ENCODE assay signal across 12 mouse cellular contexts in genomic region chr9:98497157-98497556, GRCm38 (mm10). TPM values are rescaled to one million over a fixed set of nuclear protein-coding genes. Genes with fewer than 3 reads are reported as not detected.
DNase-seq lines count a peak whose midpoint lies in the region; ATAC-seq lines count a peak whose summit lies in the region.
"Had no signal": no experiment of that assay in that cellular context is flagged by ENCODE, and none has a peak within 500 bp of the region (broad histone marks: within the 10 kb centered on the region; RNA-seq: fewer than 3 reads in every experiment).

No protein-coding gene starts in this region.

- peak; percentile 16 for DNase-seq in urinary bladder, postnatal 14 days (ENCODE audit: low spot score)
- DNase-seq in urinary bladder, adult 2 months (ENCODE audit: low spot score) = no peak
- peak; percentile 10 for DNase-seq in heart, postnatal 25 days (ENCODE audit: low spot score)
- peak; percentile 54 to 74 for DNase-seq in kidney, postnatal 25 days
- no peak for DNase-seq in thymus, postnatal 10 days (ENCODE audit: low spot score in 2 of 2)

- no peaks in the 10 kb centered on the region for H3K9me3 ChIP-seq in stomach, embryonic 16.5 days (replicated peaks; ENCODE audit: control insufficient read depth, low read length)
- H3K9me3 ChIP-seq in midbrain, embryonic 15.5 days = no peaks in the 10 kb centered on the region
- H3K9me3 ChIP-seq: embryonic facial prominence, embryonic 13.5 days had no signal

- no peak overlapping the region; the same call in 1 of the 2 replicates for H3K4me3 ChIP-seq in stomach, embryonic 16.5 days (replicated peaks; ENCODE audit: low read length)
- no peak overlapping the region for H3K4me3 ChIP-seq in midbrain, embryonic 15.5 days
- H3K4me3 ChIP-seq: embryonic facial prominence, embryonic 13.5 days; left cerebral cortex, adult 2 months had no signal

- 0 out of 2 replicates have a peak overlapping the region, but pooled peaks have one; percentile 5 for H3K9ac ChIP-seq in stomach, embryonic 16.5 days (ENCODE audit: low read length)
- no peak overlapping the region for H3K9ac ChIP-seq in midbrain, embryonic 15.5 days
- H3K9ac ChIP-seq: embryonic facial prominence, embryonic 13.5 days had no signal

- intact Hi-C loops in heart, postnatal 25 days (cut with DNase I) = no loop called here

- H3K27ac ChIP-seq in stomach, embryonic 16.5 days (ENCODE audit: low read length) = peak overlapping the region; percentile 89
- no peak overlapping the region for H3K27ac ChIP-seq in midbrain, embryonic 15.5 days
- H3K27ac ChIP-seq: embryonic facial prominence, embryonic 13.5 days; left cerebral cortex, adult 2 months had no signal

- peak; percentile 77; the same call in 1 of the 2 replicates for ATAC-seq in stomach, embryonic 16.5 days (ENCODE audit: insufficient read depth, low FRiP score)
- ATAC-seq in erythroid progenitor cell, adult 5-6 weeks (replicated peaks; ENCODE audit: low FRiP score, poor library complexity, severe bottlenecking) = no peak
- ATAC-seq in midbrain, embryonic 15.5 days (replicated peaks) = no peak
- ATAC-seq: Patski had no signal

- H3K27me3 ChIP-seq in stomach, embryonic 16.5 days (ENCODE audit: control insufficient read depth, insufficient read depth, low read length) = no peaks in the 10 kb centered on the region
- no peaks in the 10 kb centered on the region for H3K27me3 ChIP-seq in midbrain, embryonic 15.5 days (replicated peaks)
- H3K27me3 ChIP-seq: embryonic facial prominence, embryonic 13.5 days; Patski had no signal

- peak overlapping the region; percentile 38 for H3K4me2 ChIP-seq in stomach, embryonic 16.5 days (ENCODE audit: low read depth, low read length)
- no peak overlapping the region for H3K4me2 ChIP-seq in midbrain, embryonic 15.5 days
- H3K4me2 ChIP-seq: embryonic facial prominence, embryonic 13.5 days had no signal

- no peaks in the 10 kb centered on the region for H3K36me3 ChIP-seq in stomach, embryonic 16.5 days (ENCODE audit: control insufficient read depth, insufficient read depth, low read length)
- H3K36me3 ChIP-seq in midbrain, embryonic 15.5 days (replicated peaks) = no peaks in the 10 kb centered on the region
- H3K36me3 ChIP-seq: embryonic facial prominence, embryonic 13.5 days had no signal

- 5% methylated on average over 7 of the region's 7 CpGs for WGBS in stomach, embryonic 16.5 days
- 55% methylated on average over 7 of the region's 7 CpGs for WGBS in midbrain, embryonic 15.5 days

- peaks cover 30% of the 10 kb centered on the region for H3K4me1 ChIP-seq in stomach, embryonic 16.5 days (ENCODE audit: control insufficient read depth, insufficient read depth, low read length)
- H3K4me1 ChIP-seq in midbrain, embryonic 15.5 days = peaks cover 8% of the 10 kb centered on the region; the same call in 1 of the 2 replicates

RNA-seq across cellular contexts. Expression of gene Rbp2, which starts 11.2 kb away (rescaled TPM):
- 0.35 and 0.51 TPM in 2 replicates for polyA plus RNA-seq in urinary bladder, adult 2 months (2012; rRNA removed)
- under 1 TPM in 1 of 2 experiments, not detected in 1; 0.39 TPM for total RNA-seq in heart, postnatal 25 days (2021)
- polyA plus RNA-seq in stomach, embryonic 16.5 days (2015; fragmentation: Nextera tagmentation; extraction: Ambion mirVana) = 164 and 168 TPM in 2 replicates
- not detected in 2 replicates for total RNA-seq in erythroid progenitor cell, adult 5-6 weeks (2015; ENCODE audit: low replicate concordance)
- total RNA-seq in erythroid progenitor cell, adult 5-6 weeks (2017; ENCODE audit: low replicate concordance) = not detected in 2 replicates
- 0.89 TPM in 1 of 2 replicates, not detected in the other for polyA plus RNA-seq in midbrain, embryonic 15.5 days (2015; fragmentation: Nextera tagmentation; extraction: Ambion mirVana)
- total RNA-seq: left cerebral cortex, adult 2 months; neutrophil, adult 5-6 weeks had no signal
- polyA plus RNA-seq: Patski had no signal

Comparison
In these comparisons a context has a peak if more than half of its experiments do, and no peak if none do; other contexts are left out.
1. DNase-seq: peak in urinary bladder, postnatal 14 days (single experiment), heart, postnatal 25 days (single experiment) and kidney, postnatal 25 days (2 of 2); none in urinary bladder, adult 2 months (single experiment) and thymus, postnatal 10 days (0 of 2).
2. RNA of gene Rbp2, which starts 11.2 kb away (polyA plus RNA-seq): 164 to 168 TPM in stomach, embryonic 16.5 days; 0.89 TPM in midbrain, embryonic 15.5 days and 0.35 to 0.51 TPM in urinary bladder, adult 2 months; every median in the first group is over 10 times any median in the second.